Comparison of ENCODE assay signal across 8 mouse cellular contexts in the genomic region with DNA sequence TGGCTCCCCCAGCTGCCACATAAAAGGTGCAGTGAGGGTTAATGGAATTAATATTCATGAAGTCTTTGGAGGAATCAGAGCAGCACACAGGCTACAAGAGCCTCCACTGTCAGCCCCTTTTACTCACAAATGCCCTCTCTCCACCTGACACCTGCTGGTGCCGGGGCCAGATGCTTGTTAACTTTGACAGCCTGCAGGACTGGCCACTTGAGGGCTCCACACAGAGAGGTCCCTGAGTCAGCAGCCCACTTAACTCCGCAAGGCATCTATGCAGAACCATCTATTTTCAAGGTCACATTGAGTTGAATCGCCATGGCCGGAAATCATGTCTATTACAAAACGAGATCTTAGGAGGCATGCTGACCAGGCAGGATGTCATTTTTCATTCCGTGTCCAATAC. TPM values are rescaled to one million over a fixed set of nuclear protein-coding genes. Genes with fewer than 3 reads are reported as not detected.
DNase-seq lines count a peak whose midpoint lies in the region; ATAC-seq and TF ChIP-seq lines count a peak whose summit lies in the region.

No protein-coding gene starts in this region.

- 25% methylated on average over 6 of the region's 6 CpGs for WGBS in heart, embryonic 13.5 days
- 36% methylated on average over 6 of the region's 6 CpGs for WGBS in neural tube, embryonic 13.5 days

- H3K4me3 ChIP-seq in left cerebral cortex, adult 2 months: no peak overlapping the region
- no peak overlapping the region for H3K4me3 ChIP-seq in heart, embryonic 13.5 days
- no peak overlapping the region for H3K4me3 ChIP-seq in neural tube, embryonic 13.5 days

- 0 out of 2 replicates have a peak, but pooled peaks cover 3% of the 10 kb centered on the region for H3K36me3 ChIP-seq in heart, embryonic 13.5 days
- H3K36me3 ChIP-seq in neural tube, embryonic 13.5 days: no peaks in the 10 kb centered on the region

- intact Hi-C loops in left cerebral cortex, adult 2 months (cut with DNase I): no loop called here
- intact Hi-C loops in left cerebral cortex, postnatal 36 days (cut with DNase I): no loop called here

- DNase-seq in left cerebral cortex, adult 2 months (ENCODE audit: extremely low spot score in 1 of 2, low spot score in 2 of 2): no peak
- DNase-seq in left cerebral cortex, postnatal 36 days (ENCODE audit: low spot score in 2 of 2): no peak
- peak; percentile 50 for DNase-seq in kidney, postnatal 14 days
- no peak for DNase-seq in cerebellum, adult 8-10 months
- DNase-seq in layer of hippocampus, adult 9-11 months: no peak

- H3K27me3 ChIP-seq in heart, embryonic 13.5 days (replicated peaks): no peaks in the 10 kb centered on the region
- no peaks in the 10 kb centered on the region for H3K27me3 ChIP-seq in neural tube, embryonic 13.5 days

- peak overlapping the region; percentile 55; the same call in 1 of the 2 replicates for H3K9ac ChIP-seq in heart, embryonic 13.5 days
- no peak overlapping the region for H3K9ac ChIP-seq in neural tube, embryonic 13.5 days

- H3K4me2 ChIP-seq in heart, embryonic 13.5 days: peak overlapping the region; percentile 27; the same call in 1 of the 2 replicates
- H3K4me2 ChIP-seq in neural tube, embryonic 13.5 days: no peak overlapping the region

- peaks cover 59% of the 10 kb centered on the region for H3K4me1 ChIP-seq in heart, embryonic 13.5 days
- H3K4me1 ChIP-seq in neural tube, embryonic 13.5 days (replicated peaks): peaks cover 36% of the 10 kb centered on the region

- H3K9me3 ChIP-seq in heart, embryonic 13.5 days: no peaks in the 10 kb centered on the region
- H3K9me3 ChIP-seq in neural tube, embryonic 13.5 days: no peaks in the 10 kb centered on the region

- no peak for ATAC-seq in heart, embryonic 13.5 days (ENCODE audit: extremely low read depth, insufficient number of reproducible peaks, low FRiP score, low TSS enrichment)
- peak; percentile 69; the same call in 1 of the 2 replicates for ATAC-seq in neural tube, embryonic 13.5 days (ENCODE audit: low read depth)
- no peak for ATAC-seq in megakaryocyte progenitor cell, adult 5-6 weeks (replicated peaks; ENCODE audit: poor library complexity)

- H3K27ac ChIP-seq in left cerebral cortex, adult 2 months: no peak overlapping the region
- H3K27ac ChIP-seq in heart, embryonic 13.5 days (replicated peaks): peak overlapping the region; percentile 84
- no peak overlapping the region for H3K27ac ChIP-seq in neural tube, embryonic 13.5 days (replicated peaks)

- peak; percentile 23 for TF ChIP-seq CTCF in left cerebral cortex, adult 2 months (IDR thresholded peaks at IDR 0.05)

RNA-seq across cellular contexts. Expression of a gene that starts 57.5 kb away (rescaled TPM):
- 10 to 100 TPM; 19.1 to 22.7 TPM for total RNA-seq in left cerebral cortex, adult 2 months (2021)
- total RNA-seq in left cerebral cortex, postnatal 36 days (2021): 10 to 100 TPM; 22.6 to 22.8 TPM
- polyA plus RNA-seq in heart, embryonic 13.5 days (2015; fragmentation: Nextera tagmentation; extraction: Ambion mirVana): 22.9 and 32.9 TPM in 2 replicates
- polyA plus RNA-seq in neural tube, embryonic 13.5 days (2015; fragmentation: Nextera tagmentation; extraction: Ambion mirVana): 12.1 and 12.2 TPM in 2 replicates
- 20.9 and 24.4 TPM in 2 replicates for total RNA-seq in megakaryocyte progenitor cell, adult 5-6 weeks (2015)
- total RNA-seq in megakaryocyte progenitor cell, adult 5-6 weeks (2017): 31.1 and 41.0 TPM in 2 replicates
